Mouse (Mus musculus): ENCODE measurements around the gene Plppr1.

GRCm38 (mm10) chr4:49069471-49069870 is 10.4 kb downstream of the Plppr1 start:
- TF ChIP-seq CTCF (IDR thresholded peaks at IDR 0.05; ENCODE audit: control insufficient read depth, insufficient read depth, insufficient read length) (no peak), USF1 (IDR thresholded peaks at IDR 0.05; ENCODE audit: low read depth) (no peak), MYOD1 (IDR thresholded peaks at IDR 0.05; ENCODE audit: control insufficient read depth, insufficient read length, low read depth) (no peak)
